Mouse (Mus musculus) hindbrain, embryonic 12.5 days (tissue): ENCODE measurements around the gene Zfp827. TPM values are rescaled to one million over a fixed set of nuclear protein-coding genes. Genes with fewer than 3 reads are reported as not detected.

Source experiments
- ATAC-seq: fragments of 200-750 bp; cut with Nextera tagmentation; 2 replicates; pipeline ENCODE4 v1.8.0; 2017; ENCODE audit warnings: moderate TSS enrichment; ENCODE audit not compliant: low FRiP score
- H3K27ac ChIP-seq: fragments of 300-500 bp; sonication (generic); 2 replicates; pipeline ENCODE4 v1.5.1; 2016; ENCODE audit warnings: mild to moderate bottlenecking
- H3K27me3 ChIP-seq: fragments of 300-500 bp; sonication (generic); 2 replicates; pipeline ENCODE4 v1.6.1; 2016; ENCODE audit warnings: mild to moderate bottlenecking
- H3K36me3 ChIP-seq: fragments of 300-500 bp; sonication (generic); 2 replicates; pipeline ENCODE4 v1.6.1; 2016; ENCODE audit warnings: mild to moderate bottlenecking
- H3K4me1 ChIP-seq: fragments of 300-500 bp; sonication (generic); 2 replicates; pipeline ENCODE4 v1.6.1; 2016
- H3K4me2 ChIP-seq: fragments of 300-500 bp; sonication (generic); replicated peaks from 2 replicates; pipeline ENCODE4 v1.6.1; 2016; ENCODE audit warnings: mild to moderate bottlenecking
- H3K4me3 ChIP-seq: fragments of 300-500 bp; sonication (generic); 2 replicates; pipeline ENCODE4 v1.5.1; 2016; ENCODE audit warnings: mild to moderate bottlenecking
- H3K9ac ChIP-seq: fragments of 300-500 bp; sonication (generic); 2 replicates; pipeline ENCODE4 v1.6.1; 2016; ENCODE audit warnings: mild to moderate bottlenecking, moderate library complexity
- H3K9me3 ChIP-seq: fragments of 300-500 bp; sonication (generic); replicated peaks from 2 replicates; pipeline ENCODE4 v1.6.1; 2016; ENCODE audit warnings: mild to moderate bottlenecking
- WGBS: fragments of 180-500 bp; shearing (Covaris S2); methylation state at CpG from one replicate; pipeline ENCODE4 v1.1.7; 2016; 5-methylcytosine and 5-hydroxymethylcytosine counted together
- polyA plus RNA-seq: library from polyadenylated mRNA; unstranded; fragments of >200 nt; fragmentation: Nextera tagmentation; extraction: Ambion mirVana; gene quantifications from 2 replicates; pipeline ENCODE4 v1.2.1, GENCODE M21; 2016

The Zfp827 gene
- polyA plus RNA-seq, 1 experiment from 2014 or later, result 14.2 TPM

DNA sequence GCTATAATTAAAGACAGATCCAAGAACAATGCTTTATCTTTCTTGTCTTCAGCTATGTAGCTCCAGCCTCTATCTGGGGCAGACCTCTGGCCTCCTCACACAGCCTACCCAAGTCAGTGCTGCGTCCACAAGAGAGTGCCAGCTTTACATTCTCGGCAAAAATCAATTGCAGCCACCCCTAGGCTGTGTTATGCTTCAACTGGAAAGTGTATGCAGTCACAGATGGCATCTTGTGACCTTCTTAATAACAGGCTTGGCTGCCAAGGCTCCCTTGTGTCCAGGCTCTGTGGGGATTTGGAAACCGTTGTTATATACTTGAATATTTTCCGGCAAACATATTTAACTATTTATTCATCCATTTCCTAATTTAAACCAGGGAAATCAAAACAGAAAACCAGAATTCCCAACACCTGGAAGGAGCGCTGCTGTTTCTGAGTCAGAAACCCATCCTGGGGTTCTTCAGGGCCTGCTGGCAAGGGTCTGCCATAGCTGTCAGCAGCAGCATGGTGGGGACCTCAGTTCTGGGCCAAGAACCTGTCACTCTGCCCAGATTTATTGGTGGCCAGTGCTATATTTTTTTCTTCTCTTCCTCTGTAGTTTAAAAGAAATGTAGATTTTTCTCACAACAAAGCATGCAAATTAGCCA is 194.0 kb downstream of the Zfp827 start:
- Histone ChIP-seq H3K9me3 (0 out of 2 replicates have a peak, but pooled peaks cover 10% of the 10 kb centered on the region), H3K27ac (no peak overlapping the region)
- 59% methylated on average over 5 of the region's 5 CpGs for WGBS

DNA sequence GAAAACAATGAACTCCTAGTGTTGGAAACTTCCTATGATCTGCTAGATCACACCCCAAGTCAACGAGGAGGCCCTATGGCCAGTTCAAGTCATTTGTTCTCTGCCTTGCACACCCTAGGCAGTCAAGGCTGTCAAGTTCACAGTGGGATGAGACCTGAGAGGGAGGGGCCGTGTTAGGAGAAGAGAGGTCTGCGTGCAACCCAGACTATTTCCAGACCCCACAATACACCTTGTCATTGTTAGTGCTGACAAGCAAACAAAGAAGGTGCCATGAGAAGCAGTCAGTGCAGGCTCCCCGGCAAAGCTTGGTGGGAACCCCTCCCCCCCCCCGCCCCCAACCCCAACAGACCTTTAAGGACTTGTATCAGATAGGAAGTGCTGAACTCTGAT is 194.5 kb downstream of the Zfp827 start:
- WGBS, result 53% methylated on average over 5 of the region's 5 CpGs
- Histone ChIP-seq H3K36me3 (no peaks in the 10 kb centered on the region), H3K27ac (no peak overlapping the region), H3K4me1 (peaks cover 6% of the 10 kb centered on the region; the same call in 1 of the 2 replicates), H3K9ac (no peak overlapping the region), H3K4me2 (no peak overlapping the region), H3K27me3 (no peaks in the 10 kb centered on the region), H3K9me3 (0 out of 2 replicates have a peak, but pooled peaks cover 7% of the 10 kb centered on the region), H3K4me3 (no peak overlapping the region)
- ATAC-seq, result no peak

More for the DNA sequence above, 194.0 kb downstream of the Zfp827 start:
- no peak for ATAC-seq
- Histone ChIP-seq H3K4me1 (peaks cover 6% of the 10 kb centered on the region; the same call in 1 of the 2 replicates), H3K27me3 (no peaks in the 10 kb centered on the region), H3K9ac (no peak overlapping the region), H3K36me3 (no peaks in the 10 kb centered on the region), H3K4me3 (no peak overlapping the region), H3K4me2 (no peak overlapping the region)

DNA sequence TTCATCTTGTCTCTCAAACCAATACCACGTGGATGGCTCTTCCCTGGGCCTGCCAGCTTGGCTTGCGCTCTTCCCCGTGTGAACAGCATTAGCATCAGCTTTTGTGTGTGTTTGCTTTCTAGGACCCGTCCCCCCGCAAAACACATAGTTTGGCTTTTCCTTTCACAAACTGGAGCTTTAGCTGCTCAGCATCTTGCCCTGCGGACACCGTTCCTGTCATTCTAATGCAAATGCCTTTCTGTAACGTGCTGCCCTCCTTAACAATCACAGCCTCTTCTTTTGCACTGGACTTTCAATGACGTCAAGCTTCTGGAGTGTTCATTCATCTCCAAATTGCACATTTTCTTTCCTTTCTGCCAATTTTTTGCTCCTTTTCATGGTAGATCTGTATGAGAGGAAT is 196.1 kb downstream of the Zfp827 start:
- H3K36me3 ChIP-seq, result no peaks in the 10 kb centered on the region
- no peak overlapping the region for H3K27ac ChIP-seq
- H3K4me2 ChIP-seq, result no peak overlapping the region

DNA sequence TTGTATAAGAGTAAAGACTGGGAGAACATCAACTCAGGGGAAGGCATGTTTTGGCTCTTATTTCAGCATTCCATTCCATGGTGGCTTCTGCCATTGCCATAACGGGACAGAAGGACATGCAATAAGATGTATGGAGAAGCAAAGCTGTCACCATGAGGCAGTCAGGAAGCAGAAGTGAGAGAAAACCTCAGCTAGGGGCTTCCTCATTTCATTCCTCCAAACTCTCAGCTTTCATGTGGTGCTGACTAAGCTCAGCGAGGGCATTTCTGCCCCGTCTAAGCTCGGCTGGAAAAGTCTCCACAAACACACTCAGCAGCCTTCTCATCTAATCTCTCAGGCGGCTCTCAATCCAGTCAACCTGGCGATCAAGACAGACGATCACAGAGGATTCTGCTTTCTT is 197.3 kb downstream of the Zfp827 start:
- WGBS, result 82% methylated on average over 7 of the region's 7 CpGs
- H3K4me2 ChIP-seq, result no peak overlapping the region
- ATAC-seq, result no peak
- H3K27ac ChIP-seq, result no peak overlapping the region
- no peaks in the 10 kb centered on the region for H3K27me3 ChIP-seq
- peaks cover 6% of the 10 kb centered on the region; the same call in 1 of the 2 replicates for H3K4me1 ChIP-seq
- H3K9me3 ChIP-seq, result peaks cover 14% of the 10 kb centered on the region; the same call in 1 of the 2 replicates
- no peak overlapping the region for H3K9ac ChIP-seq
- H3K36me3 ChIP-seq, result no peaks in the 10 kb centered on the region
- H3K4me3 ChIP-seq, result no peak overlapping the region

More for the DNA sequence above, 196.1 kb downstream of the Zfp827 start:
- 31% methylated on average over 9 of the region's 9 CpGs for WGBS
- no peak for ATAC-seq
- Histone ChIP-seq H3K4me1 (peaks cover 6% of the 10 kb centered on the region; the same call in 1 of the 2 replicates), H3K27me3 (no peaks in the 10 kb centered on the region), H3K4me3 (no peak overlapping the region), H3K9ac (no peak overlapping the region), H3K9me3 (peaks cover 14% of the 10 kb centered on the region; the same call in 1 of the 2 replicates)

DNA sequence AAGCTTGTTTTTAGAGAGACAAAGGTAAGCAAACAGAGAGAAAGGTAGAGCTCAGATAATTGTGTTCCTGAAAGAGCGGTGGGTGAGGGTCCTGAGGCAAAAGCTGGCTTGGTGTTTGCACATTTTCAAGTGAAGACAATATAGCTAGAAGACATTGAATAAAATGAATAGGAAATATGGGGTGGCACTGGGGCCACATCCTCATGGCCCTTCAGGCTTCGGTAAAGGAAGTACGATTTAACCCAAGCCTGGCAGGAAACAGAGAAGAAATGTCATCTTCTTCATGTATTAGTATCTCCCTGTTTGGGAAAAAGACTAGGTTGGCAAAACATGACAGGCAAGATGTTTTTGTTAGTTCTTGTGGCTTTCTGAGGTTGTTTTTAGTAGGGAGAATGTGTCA is 197.8 kb downstream of the Zfp827 start:
- Histone ChIP-seq H3K4me2 (no peak overlapping the region), H3K36me3 (no peaks in the 10 kb centered on the region), H3K27ac (no peak overlapping the region), H3K9me3 (peaks cover 14% of the 10 kb centered on the region; the same call in 1 of the 2 replicates), H3K27me3 (no peaks in the 10 kb centered on the region), H3K4me1 (peaks cover 6% of the 10 kb centered on the region; the same call in 1 of the 2 replicates), H3K9ac (no peak overlapping the region), H3K4me3 (no peak overlapping the region)
- 93% methylated on average over 3 of the region's 3 CpGs for WGBS
- ATAC-seq, result no peak

DNA sequence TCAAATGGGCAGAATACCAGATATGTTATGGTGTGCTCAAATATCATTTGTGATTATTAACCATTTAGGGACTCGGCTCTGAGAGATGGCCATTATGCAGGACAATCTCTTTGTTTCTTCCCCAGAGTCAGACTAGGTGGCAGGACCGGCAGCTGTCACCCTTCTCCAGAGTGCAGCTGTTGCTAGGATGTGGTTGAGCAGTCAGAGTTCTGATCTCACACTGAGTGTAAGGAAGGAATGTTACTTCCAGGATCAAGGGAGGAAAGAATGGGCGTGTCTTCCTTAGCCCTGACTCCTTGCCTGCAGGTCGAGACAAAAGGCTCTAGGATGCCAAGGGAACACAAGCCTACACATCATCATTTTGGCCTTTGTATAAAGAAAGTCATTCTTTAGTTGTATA is 199.0 kb downstream of the Zfp827 start:
- Histone ChIP-seq H3K4me1 (peaks cover 3% of the 10 kb centered on the region; the same call in 1 of the 2 replicates), H3K4me2 (no peak overlapping the region), H3K36me3 (no peaks in the 10 kb centered on the region), H3K9me3 (peaks cover 14% of the 10 kb centered on the region; the same call in 1 of the 2 replicates), H3K9ac (no peak overlapping the region), H3K4me3 (no peak overlapping the region), H3K27ac (no peak overlapping the region), H3K27me3 (no peaks in the 10 kb centered on the region)
- no peak for ATAC-seq
- WGBS, result 82% methylated on average over 4 of the region's 4 CpGs

DNA sequence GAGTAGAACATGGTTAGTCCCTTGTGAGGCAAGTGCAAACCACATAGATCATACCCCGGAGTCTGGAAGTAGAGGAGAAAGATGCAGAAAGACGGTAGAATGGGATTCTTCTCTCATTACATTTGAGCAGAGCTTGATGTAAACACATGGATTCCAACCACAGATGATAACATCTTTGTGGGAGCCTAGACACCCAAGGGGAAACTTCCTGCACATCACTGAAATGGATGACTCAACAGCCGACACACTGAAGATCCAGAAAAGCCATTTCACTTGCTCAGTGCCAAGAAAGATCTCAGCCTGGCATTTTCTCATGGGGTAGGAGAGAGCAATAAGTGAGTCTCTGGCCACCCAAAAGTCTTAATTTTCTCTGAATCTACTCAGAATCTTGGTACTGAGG is 199.7 kb downstream of the Zfp827 start:
- WGBS, result 89% methylated on average over 3 of the region's 3 CpGs
- no peaks in the 10 kb centered on the region; the same call in 1 of the 2 replicates for H3K4me1 ChIP-seq
- peaks cover 14% of the 10 kb centered on the region; the same call in 1 of the 2 replicates for H3K9me3 ChIP-seq
- no peaks in the 10 kb centered on the region for H3K36me3 ChIP-seq
- H3K4me2 ChIP-seq, result no peak overlapping the region
- H3K9ac ChIP-seq, result no peak overlapping the region
- no peak for ATAC-seq
- no peak overlapping the region for H3K4me3 ChIP-seq
- H3K27me3 ChIP-seq, result no peaks in the 10 kb centered on the region
- no peak overlapping the region for H3K27ac ChIP-seq

DNA sequence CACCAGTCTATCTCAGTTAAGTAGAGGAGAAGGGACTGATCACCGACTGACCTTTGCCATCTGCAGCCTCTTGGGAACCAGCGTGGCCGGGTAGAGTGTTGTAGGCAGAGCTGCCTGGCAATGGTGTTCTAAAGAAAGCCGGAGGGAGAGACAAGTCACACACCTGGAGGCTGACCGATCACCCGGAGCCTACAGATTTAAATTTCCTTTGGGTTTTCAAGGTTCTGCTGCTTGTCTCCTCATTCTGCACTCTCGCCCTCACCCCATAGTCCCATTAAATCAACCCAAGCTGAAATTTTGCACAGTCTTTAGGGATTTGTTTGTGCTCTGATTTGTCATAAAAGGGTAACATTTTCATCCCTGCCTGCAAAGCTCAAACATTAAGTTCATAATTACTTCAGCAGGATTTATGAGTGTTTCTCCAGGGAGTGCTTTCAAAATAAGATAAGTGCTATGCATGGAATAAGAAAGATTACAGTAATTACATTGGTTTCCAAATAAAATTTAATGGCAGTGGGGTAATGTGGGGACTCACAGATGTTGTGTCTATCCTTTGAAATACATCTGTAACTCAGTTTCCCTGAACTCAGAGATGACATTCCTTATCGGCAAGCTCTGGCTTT is 201.1 kb downstream of the Zfp827 start:
- Histone ChIP-seq H3K4me1 (no peaks in the 10 kb centered on the region), H3K4me2 (no peak overlapping the region), H3K9ac (no peak overlapping the region), H3K9me3 (peaks cover 14% of the 10 kb centered on the region; the same call in 1 of the 2 replicates), H3K4me3 (no peak overlapping the region), H3K27me3 (no peaks in the 10 kb centered on the region), H3K27ac (no peak overlapping the region), H3K36me3 (no peaks in the 10 kb centered on the region)
- WGBS, result 88% methylated on average over 8 of the region's 8 CpGs
- no peak for ATAC-seq

DNA sequence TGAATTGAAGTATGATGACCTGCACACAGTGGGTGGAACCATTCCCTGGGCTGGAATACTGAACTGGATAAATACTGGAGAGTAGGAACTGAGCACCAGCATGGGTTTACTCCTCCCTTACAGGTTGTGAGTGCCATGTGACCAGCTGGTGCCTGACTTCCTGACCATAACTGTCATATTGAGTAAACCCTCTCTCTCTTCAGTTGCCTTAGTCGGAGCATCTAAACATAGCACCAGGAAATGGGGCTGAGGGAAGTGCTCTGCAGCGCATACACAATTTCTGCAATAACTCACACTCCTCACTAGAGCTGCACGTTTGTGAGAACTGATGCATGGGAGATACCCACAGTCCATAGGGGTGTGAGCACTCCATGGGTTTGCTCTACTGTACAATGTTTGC is 211.1 kb downstream of the Zfp827 start:
- 81% methylated on average over 3 of the region's 3 CpGs for WGBS
- no peak overlapping the region for H3K4me2 ChIP-seq

DNA sequence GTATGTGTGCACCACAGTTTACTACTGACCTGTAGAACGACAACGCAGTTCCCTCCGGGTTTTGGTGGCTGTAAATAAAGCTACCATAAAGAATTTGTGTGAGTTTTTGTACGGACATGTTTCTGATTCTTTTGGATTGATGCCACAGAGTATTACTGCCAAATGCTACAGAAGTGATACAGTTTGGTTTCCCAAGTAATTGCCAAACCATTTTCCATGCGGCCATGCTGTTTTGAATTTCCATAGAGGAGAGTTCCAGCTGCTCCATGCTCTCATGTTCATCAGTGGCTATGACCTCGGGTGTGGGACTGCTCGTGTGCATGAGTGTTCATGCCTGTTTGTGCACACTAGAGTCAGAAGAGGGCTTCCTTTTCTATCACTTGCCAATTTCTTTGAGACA is 211.8 kb downstream of the Zfp827 start:
- H3K4me3 ChIP-seq, result no peak overlapping the region
- 85% methylated on average over 7 of the region's 7 CpGs for WGBS
- no peak overlapping the region for H3K4me2 ChIP-seq
- H3K9me3 ChIP-seq, result no peaks in the 10 kb centered on the region
- H3K36me3 ChIP-seq, result no peaks in the 10 kb centered on the region
- ATAC-seq, result no peak
- no peak overlapping the region for H3K27ac ChIP-seq
- no peaks in the 10 kb centered on the region for H3K4me1 ChIP-seq
- H3K9ac ChIP-seq, result no peak overlapping the region
- no peaks in the 10 kb centered on the region for H3K27me3 ChIP-seq

More for the DNA sequence above, 211.1 kb downstream of the Zfp827 start:
- no peaks in the 10 kb centered on the region for H3K4me1 ChIP-seq
- H3K36me3 ChIP-seq, result no peaks in the 10 kb centered on the region
- no peak overlapping the region for H3K9ac ChIP-seq
- no peak overlapping the region for H3K27ac ChIP-seq
- no peaks in the 10 kb centered on the region for H3K9me3 ChIP-seq
- no peak for ATAC-seq
- no peak overlapping the region for H3K4me3 ChIP-seq
- H3K27me3 ChIP-seq, result no peaks in the 10 kb centered on the region
